In genomic region chr16:96157171-96157570, GRCm38 (mm10) we compare ENCODE assay signal across 16 mouse cellular contexts. TPM values are rescaled to one million over a fixed set of nuclear protein-coding genes. Genes with fewer than 3 reads are reported as not detected.
DNase-seq lines count a peak whose midpoint lies in the region; ATAC-seq lines count a peak whose summit lies in the region.
"Had no signal": no experiment of that assay in that cellular context is flagged by ENCODE, and none has a peak within 500 bp of the region (broad histone marks: within the 10 kb centered on the region; RNA-seq: fewer than 3 reads in every experiment).

No protein-coding gene starts in this region.

- no peaks in the 10 kb centered on the region; the same call in 1 of the 2 replicates for H3K36me3 ChIP-seq in forebrain, embryonic 11.5 days (ENCODE audit: control insufficient read depth, insufficient read depth, low read length)

- H3K4me3 ChIP-seq in forebrain, embryonic 11.5 days (ENCODE audit: low read depth, low read length): no peak overlapping the region
- H3K4me3 ChIP-seq: erythroblast, embryonic 14.5 days; limb, embryonic 13.5 days had no signal

- H3K27me3 ChIP-seq in forebrain, embryonic 11.5 days (ENCODE audit: control insufficient read depth, insufficient read depth, low read length): no peaks in the 10 kb centered on the region
- H3K27me3 ChIP-seq: limb, embryonic 13.5 days had no signal

- no peak overlapping the region for H3K9ac ChIP-seq in forebrain, embryonic 11.5 days (ENCODE audit: low read length)
- H3K9ac ChIP-seq: limb, embryonic 13.5 days had no signal

- no peak overlapping the region for H3K27ac ChIP-seq in forebrain, embryonic 11.5 days (ENCODE audit: low read depth, low read length)
- H3K27ac ChIP-seq: limb, embryonic 13.5 days; macrophage had no signal

- intact Hi-C loops in left cerebral cortex, postnatal 14 days (cut with DNase I): loop anchor here (2.0 kb wide), 1 partner anchor 34 kb away; no protein-coding TSS in a partner anchor

- ATAC-seq in megakaryocyte progenitor cell, adult 5-6 weeks (replicated peaks; ENCODE audit: poor library complexity): no peak
- no peak for ATAC-seq in forebrain, embryonic 11.5 days (replicated peaks; ENCODE audit: low FRiP score)
- ATAC-seq: intestine, embryonic 16.5 days had no signal

- peak; percentile 34 for DNase-seq in cerebellum, adult 9-11 months
- no peak for DNase-seq in cerebellum, adult 18-20 months
- DNase-seq in right cerebral cortex, adult 18-20 months: peak; percentile 87
- DNase-seq in right cerebral cortex, postnatal 4 days: no peak
- peak; percentile 73 to 85 for DNase-seq in left cerebral cortex, postnatal 14 days (ENCODE audit: low spot score in 2 of 2)
- DNase-seq in ovary, adult 18-20 months (ENCODE audit: low spot score): no peak
- no peak for DNase-seq in forebrain, embryonic 11.5 days (ENCODE audit: low spot score)
- DNase-seq: cerebellum, adult 11 months; kidney, postnatal 14 days; lung, adult 18-20 months; thymus, postnatal 25 days had no signal

- WGBS in forebrain, embryonic 11.5 days: 96% methylated on average over 11 of the region's 11 CpGs

- no peaks in the 10 kb centered on the region for H3K9me3 ChIP-seq in forebrain, embryonic 11.5 days (ENCODE audit: control insufficient read depth, low read length)
- H3K9me3 ChIP-seq: limb, embryonic 13.5 days had no signal

- no peak overlapping the region for H3K4me2 ChIP-seq in forebrain, embryonic 11.5 days (ENCODE audit: low read depth, low read length, severe bottlenecking)
- H3K4me2 ChIP-seq: limb, embryonic 13.5 days had no signal

- H3K4me1 ChIP-seq in forebrain, embryonic 11.5 days (replicated peaks; ENCODE audit: control insufficient read depth, insufficient read depth, low read length): peaks cover 7% of the 10 kb centered on the region; the same call in 1 of the 2 replicates

RNA-seq across cellular contexts. Expression of gene Wrb, which starts 12.0 kb away (rescaled TPM):
- total RNA-seq in left cerebral cortex, postnatal 14 days (2021): 10 to 100 TPM; 63.8 to 71.0 TPM
- 10.5 and 13.3 TPM in 2 replicates for total RNA-seq in megakaryocyte progenitor cell, adult 5-6 weeks (2015)
- 16.2 and 20.1 TPM in 2 replicates for total RNA-seq in megakaryocyte progenitor cell, adult 5-6 weeks (2017)
- polyA plus RNA-seq in forebrain, embryonic 11.5 days (2014; fragmentation: Nextera tagmentation; extraction: Ambion mirVana): 122 and 123 TPM in 2 replicates

RNA-seq across cellular contexts. Expression of gene Hmgn1, which starts 29.6 kb away (rescaled TPM):
- 10 to 100 TPM; 49.9 to 58.0 TPM for total RNA-seq in left cerebral cortex, postnatal 14 days (2021)
- 123 and 124 TPM in 2 replicates for total RNA-seq in megakaryocyte progenitor cell, adult 5-6 weeks (2015)
- 120 and 271 TPM in 2 replicates for total RNA-seq in megakaryocyte progenitor cell, adult 5-6 weeks (2017)
- 882 and 935 TPM in 2 replicates for polyA plus RNA-seq in forebrain, embryonic 11.5 days (2014; fragmentation: Nextera tagmentation; extraction: Ambion mirVana)

RNA-seq across cellular contexts. Expression of gene Lca5l, which starts 34.9 kb away (rescaled TPM):
- total RNA-seq in left cerebral cortex, postnatal 14 days (2021): 1 to 10 TPM in 1 of 2 experiments, under 1 TPM in 1; 0.88 to 1.5 TPM
- total RNA-seq in megakaryocyte progenitor cell, adult 5-6 weeks (2015): not detected in 2 replicates
- 0.42 TPM in 1 of 2 replicates, not detected in the other for total RNA-seq in megakaryocyte progenitor cell, adult 5-6 weeks (2017)
- 1.2 TPM in 2 replicates for polyA plus RNA-seq in forebrain, embryonic 11.5 days (2014; fragmentation: Nextera tagmentation; extraction: Ambion mirVana)
- polyA plus RNA-seq: erythroblast, embryonic 14.5 days; macrophage had no signal

RNA-seq across cellular contexts. Expression of gene Sh3bgr, which starts 43.1 kb away (rescaled TPM):
- total RNA-seq in left cerebral cortex, postnatal 14 days (2021): 1 to 10 TPM in 1 of 2 experiments, under 1 TPM in 1; 0.89 to 1.5 TPM
- 0.78 TPM in 1 of 2 replicates, not detected in the other for total RNA-seq in megakaryocyte progenitor cell, adult 5-6 weeks (2015)
- not detected in 2 replicates for total RNA-seq in megakaryocyte progenitor cell, adult 5-6 weeks (2017)
- polyA plus RNA-seq in forebrain, embryonic 11.5 days (2014; fragmentation: Nextera tagmentation; extraction: Ambion mirVana): 0.76 and 1.3 TPM in 2 replicates
- polyA plus RNA-seq: erythroblast, embryonic 14.5 days; macrophage had no signal

Comparison
In these comparisons a context has a peak if more than half of its experiments do, and no peak if none do; other contexts are left out.
1. DNase-seq: peak in cerebellum, adult 9-11 months (single experiment), right cerebral cortex, adult 18-20 months (single experiment) and left cerebral cortex, postnatal 14 days (2 of 2); none in cerebellum, adult 18-20 months (0 of 2), right cerebral cortex, postnatal 4 days (single experiment), ovary, adult 18-20 months (single experiment) and forebrain, embryonic 11.5 days (single experiment).